In the genomic region with DNA sequence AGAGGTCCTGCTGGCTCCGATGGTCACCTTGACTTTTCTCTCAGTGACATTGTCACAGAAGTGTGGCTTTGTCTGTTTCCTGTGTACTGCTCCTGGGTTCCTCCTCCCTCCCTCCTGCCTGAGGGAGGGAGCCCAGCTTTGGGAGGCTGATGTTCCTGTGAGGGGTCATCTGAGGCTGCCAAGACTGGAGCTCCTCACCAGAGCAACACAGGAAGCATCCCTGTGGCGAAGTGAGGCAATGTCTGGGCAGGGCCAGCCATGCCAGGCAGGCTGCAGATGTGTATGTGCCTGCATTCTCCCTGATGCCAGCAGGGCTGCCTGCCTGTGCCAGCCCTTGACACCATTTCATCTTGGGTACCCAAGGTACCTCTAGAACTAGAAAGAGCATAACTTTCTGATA, we compare ENCODE assay signal across 9 mouse cellular contexts. TPM values are rescaled to one million over a fixed set of nuclear protein-coding genes. Genes with fewer than 3 reads are reported as not detected.
DNase-seq lines count a peak whose midpoint lies in the region; ATAC-seq and TF ChIP-seq lines count a peak whose summit lies in the region.
"Had no signal": no experiment of that assay in that cellular context is flagged by ENCODE, and none has a peak within 500 bp of the region (broad histone marks: within the 10 kb centered on the region; RNA-seq: fewer than 3 reads in every experiment).

No protein-coding gene starts in this region.

- peak; percentile 71 for DNase-seq in hindbrain, postnatal 0 days (ENCODE audit: low spot score)
- no peak for DNase-seq in left cerebral cortex, adult 2 months (ENCODE audit: extremely low spot score in 1 of 2, low spot score in 2 of 2)
- no peak for DNase-seq in layer of hippocampus, adult 8-10 months (ENCODE audit: low spot score in 2 of 2)
- no peak for DNase-seq in urinary bladder, adult 2 months (ENCODE audit: low spot score)

- H3K27ac ChIP-seq in hindbrain, postnatal 0 days: no peak overlapping the region
- no peak overlapping the region for H3K27ac ChIP-seq in hindbrain, embryonic 12.5 days
- H3K27ac ChIP-seq in bone marrow, adult 2 months (ENCODE audit: control insufficient read depth, insufficient read depth, low read depth, low read length, poor library complexity): peak overlapping the region; percentile 23; the same call in 1 of the 2 replicates
- H3K27ac ChIP-seq in left cerebral cortex, adult 2 months: no peak overlapping the region
- H3K27ac ChIP-seq: liver, embryonic 15.5 days had no signal

- 0 out of 2 replicates have a peak, but pooled peaks cover 4% of the 10 kb centered on the region for H3K27me3 ChIP-seq in hindbrain, postnatal 0 days (ENCODE audit: insufficient read depth, low read length)
- peaks cover 27% of the 10 kb centered on the region for H3K27me3 ChIP-seq in hindbrain, embryonic 12.5 days
- no peaks in the 10 kb centered on the region for H3K27me3 ChIP-seq in C2C12 (ENCODE audit: control insufficient read depth, insufficient read depth, insufficient read length)
- peaks cover 20% of the 10 kb centered on the region for H3K27me3 ChIP-seq in megakaryocyte, embryonic 14.5 days (replicated peaks)

- no peaks in the 10 kb centered on the region for H3K79me2 ChIP-seq in C2C12 (ENCODE audit: control insufficient read depth, insufficient read depth)

- peak; percentile 79 for ATAC-seq in hindbrain, postnatal 0 days
- no peak for ATAC-seq in hindbrain, embryonic 12.5 days (ENCODE audit: low FRiP score)

- H3K4me2 ChIP-seq in hindbrain, postnatal 0 days (ENCODE audit: low read depth, low read length): no peak overlapping the region
- no peak overlapping the region for H3K4me2 ChIP-seq in hindbrain, embryonic 12.5 days (replicated peaks)
- H3K4me2 ChIP-seq: liver, embryonic 15.5 days had no signal

- peak; percentile 44 for TF ChIP-seq CTCF in hindbrain, postnatal 0 days (IDR thresholded peaks at IDR 0.05; ENCODE audit: low read depth)
- no peak for TF ChIP-seq CTCF in C2C12 (IDR thresholded peaks at IDR 0.05; ENCODE audit: control insufficient read depth, insufficient read depth, insufficient read length)
- TF ChIP-seq CTCF in bone marrow, adult 2 months (IDR thresholded peaks at IDR 0.05; ENCODE audit: control insufficient read depth, insufficient read depth, low read length): no peak
- TF ChIP-seq CTCF in left cerebral cortex, adult 2 months (IDR thresholded peaks at IDR 0.05): no peak; the same call in none of the 2 replicates

- TF ChIP-seq POLR2A in bone marrow, adult 2 months (IDR thresholded peaks at IDR 0.05; ENCODE audit: borderline replicate concordance, control insufficient read depth, low read depth, low read length): no peak

- H3K9me3 ChIP-seq in hindbrain, postnatal 0 days (ENCODE audit: low read length): no peaks in the 10 kb centered on the region
- no peaks in the 10 kb centered on the region for H3K9me3 ChIP-seq in hindbrain, embryonic 12.5 days (replicated peaks)
- H3K9me3 ChIP-seq in megakaryocyte, embryonic 14.5 days: no peaks in the 10 kb centered on the region
- H3K9me3 ChIP-seq: liver, embryonic 15.5 days had no signal

- 53% methylated on average over 2 of the region's 2 CpGs for WGBS in hindbrain, postnatal 0 days
- WGBS in hindbrain, embryonic 12.5 days: 58% methylated on average over 2 of the region's 2 CpGs
- 5% methylated on average over 2 of the region's 2 CpGs for WGBS in bone marrow, adult 2 months

- no peak overlapping the region for H3K9ac ChIP-seq in hindbrain, postnatal 0 days (replicated peaks; ENCODE audit: low read length)
- H3K9ac ChIP-seq in hindbrain, embryonic 12.5 days: no peak overlapping the region
- H3K9ac ChIP-seq: liver, embryonic 15.5 days had no signal

- H3K4me3 ChIP-seq in hindbrain, postnatal 0 days (ENCODE audit: low read length): no peak overlapping the region
- no peak overlapping the region for H3K4me3 ChIP-seq in hindbrain, embryonic 12.5 days
- H3K4me3 ChIP-seq in C2C12 (ENCODE audit: insufficient read depth, poor library complexity, severe bottlenecking): no peak overlapping the region
- no peak overlapping the region for H3K4me3 ChIP-seq in bone marrow, adult 2 months (replicated peaks; ENCODE audit: control insufficient read depth, low read depth, low read length)
- H3K4me3 ChIP-seq in megakaryocyte, embryonic 14.5 days (replicated peaks): peak overlapping the region; percentile 82
- no peak overlapping the region for H3K4me3 ChIP-seq in left cerebral cortex, adult 2 months
- H3K4me3 ChIP-seq: liver, embryonic 15.5 days had no signal

- no peaks in the 10 kb centered on the region for H3K36me3 ChIP-seq in hindbrain, postnatal 0 days (ENCODE audit: insufficient read depth, low read length)
- no peaks in the 10 kb centered on the region for H3K36me3 ChIP-seq in hindbrain, embryonic 12.5 days
- H3K36me3 ChIP-seq in C2C12 (ENCODE audit: control insufficient read depth, insufficient read depth): no peaks in the 10 kb centered on the region
- no peaks in the 10 kb centered on the region for H3K36me3 ChIP-seq in megakaryocyte, embryonic 14.5 days (replicated peaks; ENCODE audit: low read length)
- H3K36me3 ChIP-seq: liver, embryonic 15.5 days had no signal

- no peak overlapping the region for H3ac ChIP-seq in C2C12 (ENCODE audit: control insufficient read depth, insufficient read length, low read depth)

- intact Hi-C loops in left cerebral cortex, adult 2 months (cut with DNase I): no loop called here

- H3K4me1 ChIP-seq in hindbrain, postnatal 0 days (ENCODE audit: insufficient read depth, low read length): peaks cover 14% of the 10 kb centered on the region
- peaks cover 33% of the 10 kb centered on the region for H3K4me1 ChIP-seq in hindbrain, embryonic 12.5 days
- peaks cover 8% of the 10 kb centered on the region for H3K4me1 ChIP-seq in bone marrow, adult 2 months (ENCODE audit: control insufficient read depth, insufficient read depth, low read length)
- peaks cover 91% of the 10 kb centered on the region for H3K4me1 ChIP-seq in megakaryocyte, embryonic 14.5 days

- no peaks in the 10 kb centered on the region for H3K79me3 ChIP-seq in C2C12 (ENCODE audit: low read depth)

TF ChIP-seq in C2C12, 6 proteins besides CTCF, POLR2A, EP300 and RAD21:
- TF ChIP-seq MAX (IDR thresholded peaks at IDR 0.05) (no peak), CEBPB (IDR thresholded peaks at IDR 0.05; ENCODE audit: low read depth) (peak; percentile 75), FOSL1 (IDR thresholded peaks at IDR 0.05; ENCODE audit: insufficient read depth, low read length, poor library complexity, severe bottlenecking) (no peak), MYOD1 (IDR thresholded peaks at IDR 0.05; ENCODE audit: control insufficient read depth, insufficient read length, low read depth) (no peak), USF1 (IDR thresholded peaks at IDR 0.05; ENCODE audit: low read depth) (no peak)

RNA-seq across cellular contexts. Expression of a gene that starts 15.8 kb away (rescaled TPM):
- total RNA-seq in hindbrain, postnatal 0 days (2014; rRNA removed): 12.3 and 12.4 TPM in 2 replicates
- 6.0 and 7.0 TPM in 2 replicates for polyA plus RNA-seq in hindbrain, postnatal 0 days (2015; fragmentation: Nextera tagmentation; extraction: Ambion mirVana)
- polyA plus RNA-seq in hindbrain, embryonic 12.5 days (2016; fragmentation: Nextera tagmentation; extraction: Ambion mirVana): 10.4 and 11.8 TPM in 2 replicates
- 12.5 TPM for polyA plus RNA-seq in C2C12 (2012; fragmentation: generic; extraction: Trizol)
- 3.4 and 9.6 TPM in 2 replicates for polyA plus RNA-seq in bone marrow, adult 2 months (2011; ENCODE audit: insufficient read depth, insufficient read length, low replicate concordance, missing spikeins)
- polyA plus RNA-seq in megakaryocyte, embryonic 14.5 days (2012; ENCODE audit: insufficient read depth, low replicate concordance): 54.8 and 75.2 TPM in 2 replicates
- total RNA-seq in left cerebral cortex, adult 2 months (2021): 1 to 10 TPM; 4.4 to 6.1 TPM
- 1 to 10 TPM in 3 of 4 experiments, under 1 TPM in 1; 0.81 to 7.9 (median 3.3) TPM for total RNA-seq in layer of hippocampus, adult 8-10 months (2022)
- polyA plus RNA-seq in urinary bladder, adult 2 months (2012; rRNA removed): 7.8 and 9.8 TPM in 2 replicates

RNA-seq across cellular contexts. Expression of a gene that starts 32.0 kb away (rescaled TPM):
- 72.7 and 85.0 TPM in 2 replicates for total RNA-seq in hindbrain, postnatal 0 days (2014; rRNA removed)
- 57.2 and 58.3 TPM in 2 replicates for polyA plus RNA-seq in hindbrain, postnatal 0 days (2015; fragmentation: Nextera tagmentation; extraction: Ambion mirVana)
- polyA plus RNA-seq in hindbrain, embryonic 12.5 days (2016; fragmentation: Nextera tagmentation; extraction: Ambion mirVana): 41.8 and 46.7 TPM in 2 replicates
- polyA plus RNA-seq in C2C12 (2012; fragmentation: generic; extraction: Trizol): 65.8 TPM
- polyA plus RNA-seq in bone marrow, adult 2 months (2011; ENCODE audit: insufficient read depth, insufficient read length, low replicate concordance, missing spikeins): 27.1 and 67.5 TPM in 2 replicates
- 16.0 and 43.0 TPM in 2 replicates for polyA plus RNA-seq in megakaryocyte, embryonic 14.5 days (2012; ENCODE audit: insufficient read depth, low replicate concordance)
- 10 to 100 TPM; 83.3 to 85.5 TPM for total RNA-seq in left cerebral cortex, adult 2 months (2021)
- total RNA-seq in layer of hippocampus, adult 8-10 months (2022): 10 to 100 TPM; 71.3 to 80.4 (median 78.8) TPM
- polyA plus RNA-seq in urinary bladder, adult 2 months (2012; rRNA removed): 24.6 and 31.2 TPM in 2 replicates
